Mouse (Mus musculus): Measurements from ENCODE around the gene Bcas2. TPM values are rescaled to one million over a fixed set of nuclear protein-coding genes. Genes with fewer than 3 reads are reported as not detected.

Gene Bcas2
- polyA plus RNA-seq, 1 experiment from 2014 or later, result 195 TPM

DNA sequence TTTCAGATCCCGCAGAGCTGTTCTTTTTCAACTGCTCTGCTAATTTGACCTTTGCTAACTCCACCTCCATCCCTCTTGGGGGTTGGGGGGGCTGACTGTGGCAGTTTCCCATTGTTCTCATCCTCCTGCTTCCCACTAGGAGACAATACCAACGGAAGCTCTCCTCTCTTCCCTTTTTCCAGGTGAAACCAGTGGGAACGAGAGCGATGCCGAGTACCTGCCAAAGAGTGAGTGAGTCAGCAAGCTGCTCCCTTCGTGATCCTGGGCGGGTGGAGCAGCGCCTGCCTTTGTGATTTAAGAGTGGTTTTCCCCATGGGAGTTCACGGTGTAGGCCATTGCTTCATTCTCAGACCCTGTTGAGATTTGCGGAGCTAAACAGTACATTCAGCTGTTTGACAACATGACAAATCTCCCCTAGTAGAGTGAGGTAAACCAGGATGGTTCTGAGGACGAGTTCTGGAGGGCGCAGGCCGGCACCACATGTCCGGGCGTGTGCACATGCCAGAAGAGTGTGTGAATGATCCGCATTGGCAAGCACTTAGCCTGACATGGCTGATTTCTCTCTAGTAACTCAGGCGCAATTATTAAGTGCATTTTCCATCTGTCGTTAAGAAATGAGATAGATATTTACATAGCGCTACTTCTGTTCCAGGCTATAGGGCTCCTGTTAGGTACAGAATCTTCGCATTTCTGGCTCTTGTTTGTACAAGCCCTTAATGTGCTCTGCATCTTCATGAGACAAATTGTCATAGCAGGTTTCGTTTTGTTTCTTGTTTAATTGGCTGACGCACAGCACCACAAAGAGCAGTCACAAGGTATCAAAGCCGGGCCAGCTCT, 24.9 kb upstream of the Bcas2 start:
- Histone ChIP-seq H3K4me3 (ENCODE audit: low read length) (no peak overlapping the region), H3K36me3 (ENCODE audit: control insufficient read depth, insufficient read depth, low read length) (no peaks in the 10 kb centered on the region), H3K27me3 (ENCODE audit: control insufficient read depth, insufficient read depth, low read length) (no peaks in the 10 kb centered on the region), H3K4me2 (replicated peaks; ENCODE audit: low read depth, low read length) (no peak overlapping the region), H3K27ac (ENCODE audit: low read depth, low read length) (no peak overlapping the region), H3K9ac (ENCODE audit: low read depth, low read length) (no peak overlapping the region), H3K9me3 (ENCODE audit: control insufficient read depth, low read length) (no peaks in the 10 kb centered on the region), H3K4me1 (ENCODE audit: control insufficient read depth, insufficient read depth, low read length) (no peaks in the 10 kb centered on the region)
- 72% methylated on average over 23 of the region's 23 CpGs for WGBS
- no peak for ATAC-seq (ENCODE audit: low FRiP score, low TSS enrichment)

DNA sequence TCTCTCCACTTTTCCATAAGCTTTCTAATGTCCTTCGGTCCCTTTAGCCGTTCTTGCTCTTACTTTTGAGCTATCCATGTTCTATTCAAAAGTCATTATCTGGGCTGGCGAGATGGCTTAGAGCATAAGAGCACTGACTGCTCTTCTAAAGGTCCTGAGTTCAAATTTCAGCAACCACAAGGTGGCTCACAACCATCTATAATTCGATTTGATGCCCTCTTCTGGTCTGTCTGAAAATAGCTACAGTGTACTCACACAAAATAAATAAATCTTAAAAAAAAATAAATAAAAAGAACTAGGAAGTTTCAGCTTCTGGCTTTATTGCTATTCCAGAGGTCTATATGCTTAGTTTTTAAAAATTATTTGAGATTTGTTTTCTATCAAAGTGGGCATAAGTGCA, 23.7 kb upstream of the Bcas2 start:
- Histone ChIP-seq H3K27me3 (ENCODE audit: control insufficient read depth, insufficient read depth, low read length) (no peaks in the 10 kb centered on the region), H3K9ac (ENCODE audit: low read depth, low read length) (no peak overlapping the region), H3K9me3 (ENCODE audit: control insufficient read depth, low read length) (no peaks in the 10 kb centered on the region), H3K27ac (ENCODE audit: low read depth, low read length) (no peak overlapping the region), H3K4me1 (ENCODE audit: control insufficient read depth, insufficient read depth, low read length) (no peaks in the 10 kb centered on the region), H3K36me3 (ENCODE audit: control insufficient read depth, insufficient read depth, low read length) (no peaks in the 10 kb centered on the region), H3K4me3 (ENCODE audit: low read length) (no peak overlapping the region), H3K4me2 (replicated peaks; ENCODE audit: low read depth, low read length) (no peak overlapping the region)
- no peak for ATAC-seq (ENCODE audit: low FRiP score, low TSS enrichment)
- WGBS, result 85% methylated on average over 4 of the region's 4 CpGs

DNA sequence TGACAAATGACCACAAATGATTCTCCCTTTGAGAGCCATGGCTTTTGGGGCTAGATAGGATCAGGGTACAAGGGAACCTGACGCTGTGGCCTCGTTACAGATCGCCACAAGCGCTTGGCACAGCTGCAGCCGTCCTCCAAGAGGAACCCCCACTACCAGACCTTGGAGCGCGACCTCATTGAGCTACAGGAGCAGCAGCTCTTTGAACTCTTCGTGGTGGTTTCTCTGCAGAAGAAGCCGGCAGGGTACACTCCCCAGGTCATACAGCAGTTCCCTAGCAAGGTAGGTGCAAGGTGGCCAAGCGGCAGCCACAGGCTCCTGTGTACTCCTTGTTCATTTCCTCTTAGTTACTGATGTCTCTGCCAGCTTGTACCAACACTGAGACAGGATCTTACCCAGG, 22.5 kb upstream of the Bcas2 start:
- no peak for ATAC-seq (ENCODE audit: low FRiP score, low TSS enrichment)
- WGBS, result 82% methylated on average over 10 of the region's 10 CpGs
- Histone ChIP-seq H3K9me3 (ENCODE audit: control insufficient read depth, low read length) (no peaks in the 10 kb centered on the region), H3K27me3 (ENCODE audit: control insufficient read depth, insufficient read depth, low read length) (no peaks in the 10 kb centered on the region), H3K9ac (ENCODE audit: low read depth, low read length) (no peak overlapping the region), H3K27ac (ENCODE audit: low read depth, low read length) (no peak overlapping the region), H3K4me3 (ENCODE audit: low read length) (no peak overlapping the region), H3K4me2 (replicated peaks; ENCODE audit: low read depth, low read length) (no peak overlapping the region), H3K4me1 (ENCODE audit: control insufficient read depth, insufficient read depth, low read length) (no peaks in the 10 kb centered on the region), H3K36me3 (ENCODE audit: control insufficient read depth, insufficient read depth, low read length) (no peaks in the 10 kb centered on the region)

DNA sequence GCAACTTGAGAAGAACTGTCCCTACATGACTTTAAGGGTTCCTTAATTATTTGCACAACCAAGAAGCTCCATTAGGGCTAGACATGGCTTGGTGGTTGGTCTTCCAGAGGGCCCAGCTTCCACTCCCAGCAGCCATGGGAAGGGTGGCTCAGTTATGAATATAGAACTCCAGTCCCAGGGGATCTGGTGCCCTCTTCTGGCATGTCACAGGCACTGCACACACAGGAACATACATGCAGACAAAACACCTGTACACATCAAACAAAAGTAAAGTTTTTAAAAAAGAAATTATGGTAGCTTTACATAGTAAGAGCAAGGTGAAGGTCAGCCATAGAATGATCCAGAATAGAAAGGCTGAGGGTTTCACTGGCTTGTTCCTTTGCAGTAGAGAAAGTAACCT, 17.7 kb upstream of the Bcas2 start:
- no peak overlapping the region for H3K9ac ChIP-seq (ENCODE audit: low read depth, low read length)
- H3K4me2 ChIP-seq (replicated peaks; ENCODE audit: low read depth, low read length), result no peak overlapping the region
- no peaks in the 10 kb centered on the region for H3K9me3 ChIP-seq (ENCODE audit: control insufficient read depth, low read length)
- H3K36me3 ChIP-seq (ENCODE audit: control insufficient read depth, insufficient read depth, low read length), result no peaks in the 10 kb centered on the region
- H3K4me3 ChIP-seq (ENCODE audit: low read length), result no peak overlapping the region
- H3K27me3 ChIP-seq (ENCODE audit: control insufficient read depth, insufficient read depth, low read length), result no peaks in the 10 kb centered on the region
- ATAC-seq (ENCODE audit: low FRiP score, low TSS enrichment), result no peak
- H3K4me1 ChIP-seq (ENCODE audit: control insufficient read depth, insufficient read depth, low read length), result no peaks in the 10 kb centered on the region
- no peak overlapping the region for H3K27ac ChIP-seq (ENCODE audit: low read depth, low read length)

DNA sequence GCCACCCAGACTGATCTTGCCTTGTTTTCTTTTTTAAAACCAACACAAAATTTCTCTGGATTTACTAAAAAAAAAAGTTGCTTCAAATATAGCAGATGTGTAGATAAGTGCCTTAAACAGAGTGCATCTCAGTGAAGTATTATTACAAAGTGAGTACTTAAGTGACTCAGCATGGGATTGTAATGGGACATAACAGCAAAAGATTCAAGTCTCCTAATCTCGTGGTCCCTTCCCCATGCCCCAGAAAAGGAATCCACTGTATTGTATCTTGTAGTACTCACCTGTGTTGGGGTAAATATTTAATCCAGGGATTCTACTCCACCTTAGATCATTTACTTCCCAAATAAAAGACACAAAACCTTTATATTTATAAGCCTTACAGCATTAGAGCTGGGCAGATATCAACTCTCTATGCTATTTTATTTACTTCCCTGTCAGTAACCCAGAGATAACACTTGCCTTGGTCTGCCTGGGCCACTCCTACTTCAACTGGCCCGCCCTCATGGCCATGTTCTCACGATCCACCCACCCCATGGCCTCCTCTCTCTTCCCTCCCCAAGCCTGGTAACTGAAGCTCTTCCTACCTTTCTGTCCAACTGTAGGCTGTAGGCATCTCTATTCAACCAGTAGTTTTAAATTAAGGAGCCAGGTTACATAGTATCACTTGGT, 12.1 kb upstream of the Bcas2 start:
- H3K4me3 ChIP-seq (ENCODE audit: low read length), result no peak overlapping the region
- H3K9ac ChIP-seq (ENCODE audit: low read depth, low read length), result no peak overlapping the region
- no peak overlapping the region for H3K27ac ChIP-seq (ENCODE audit: low read depth, low read length)
- no peaks in the 10 kb centered on the region for H3K27me3 ChIP-seq (ENCODE audit: control insufficient read depth, insufficient read depth, low read length)
- WGBS, result 50% methylated on average over 3 of the region's 3 CpGs
- H3K9me3 ChIP-seq (ENCODE audit: control insufficient read depth, low read length), result no peaks in the 10 kb centered on the region
- no peaks in the 10 kb centered on the region for H3K4me1 ChIP-seq (ENCODE audit: control insufficient read depth, insufficient read depth, low read length)
- H3K36me3 ChIP-seq (ENCODE audit: control insufficient read depth, insufficient read depth, low read length), result no peaks in the 10 kb centered on the region
- H3K4me2 ChIP-seq (replicated peaks; ENCODE audit: low read depth, low read length), result no peak overlapping the region
- ATAC-seq (ENCODE audit: low FRiP score, low TSS enrichment), result no peak

DNA sequence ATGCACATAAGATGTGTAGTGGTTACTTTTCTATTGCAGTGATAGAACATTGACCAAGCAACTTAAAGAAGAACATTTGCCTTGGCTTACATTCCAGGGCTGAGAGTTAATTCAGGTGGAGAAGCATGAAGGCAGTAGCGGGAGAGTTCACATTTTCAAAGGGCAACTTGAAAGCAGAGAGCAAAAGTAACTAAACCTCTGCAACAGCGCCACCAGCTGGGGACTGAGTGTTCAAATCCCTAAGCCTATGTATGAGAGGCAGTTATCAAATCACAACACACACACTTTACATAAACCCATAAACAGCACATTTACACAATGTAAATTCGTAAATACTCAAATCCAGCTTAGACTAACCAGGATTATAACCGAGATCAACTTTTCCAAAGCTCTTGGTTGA, 1.7 kb upstream of the Bcas2 start:
- no peak overlapping the region for H3K9ac ChIP-seq (ENCODE audit: low read depth, low read length)
- ATAC-seq (ENCODE audit: low FRiP score, low TSS enrichment), result no peak
- H3K27ac ChIP-seq (ENCODE audit: low read depth, low read length), result no peak overlapping the region
- H3K4me3 ChIP-seq (ENCODE audit: low read length), result no peak overlapping the region
- H3K36me3 ChIP-seq (ENCODE audit: control insufficient read depth, insufficient read depth, low read length), result peaks cover 16% of the 10 kb centered on the region
- no peak overlapping the region for H3K4me2 ChIP-seq (replicated peaks; ENCODE audit: low read depth, low read length)
- no peaks in the 10 kb centered on the region for H3K9me3 ChIP-seq (ENCODE audit: control insufficient read depth, low read length)
- H3K27me3 ChIP-seq (ENCODE audit: control insufficient read depth, insufficient read depth, low read length), result no peaks in the 10 kb centered on the region
- 18% methylated on average over 4 of the region's 4 CpGs for WGBS
- H3K4me1 ChIP-seq (ENCODE audit: control insufficient read depth, insufficient read depth, low read length), result peaks cover 15% of the 10 kb centered on the region

DNA sequence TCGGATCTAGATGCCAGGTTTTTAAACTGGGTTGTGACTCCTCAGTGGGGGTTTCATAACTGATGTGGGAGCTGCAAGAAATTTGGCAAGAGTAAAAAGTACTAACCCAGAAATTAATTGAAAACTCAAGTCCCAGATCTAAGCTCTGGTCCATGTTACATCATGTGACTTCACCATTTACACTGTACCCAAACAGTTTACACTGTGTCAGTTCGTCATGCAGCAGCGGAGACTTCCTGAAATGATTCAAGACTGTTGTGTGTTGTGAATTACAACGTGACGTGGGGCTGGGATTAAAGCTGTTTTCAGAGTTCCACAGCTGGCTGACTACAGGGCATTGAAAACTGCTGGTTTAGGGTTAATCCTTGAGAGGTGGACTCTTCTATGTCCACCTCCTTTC, 1.2 kb downstream of the Bcas2 start:
- peak overlapping the region; percentile 75 for H3K4me3 ChIP-seq (ENCODE audit: low read length)
- 45% methylated on average over 5 of the region's 5 CpGs for WGBS
- no peaks in the 10 kb centered on the region for H3K9me3 ChIP-seq (ENCODE audit: control insufficient read depth, low read length)
- H3K27me3 ChIP-seq (ENCODE audit: control insufficient read depth, insufficient read depth, low read length), result no peaks in the 10 kb centered on the region
- peaks cover 42% of the 10 kb centered on the region for H3K36me3 ChIP-seq (ENCODE audit: control insufficient read depth, insufficient read depth, low read length)
- H3K27ac ChIP-seq (ENCODE audit: low read depth, low read length), result no peak overlapping the region
- peaks cover 15% of the 10 kb centered on the region for H3K4me1 ChIP-seq (ENCODE audit: control insufficient read depth, insufficient read depth, low read length)
- H3K4me2 ChIP-seq (replicated peaks; ENCODE audit: low read depth, low read length), result peak overlapping the region; percentile 81
- no peak for ATAC-seq (ENCODE audit: low FRiP score, low TSS enrichment)
- peak overlapping the region; percentile 77 for H3K9ac ChIP-seq (ENCODE audit: low read depth, low read length)

DNA sequence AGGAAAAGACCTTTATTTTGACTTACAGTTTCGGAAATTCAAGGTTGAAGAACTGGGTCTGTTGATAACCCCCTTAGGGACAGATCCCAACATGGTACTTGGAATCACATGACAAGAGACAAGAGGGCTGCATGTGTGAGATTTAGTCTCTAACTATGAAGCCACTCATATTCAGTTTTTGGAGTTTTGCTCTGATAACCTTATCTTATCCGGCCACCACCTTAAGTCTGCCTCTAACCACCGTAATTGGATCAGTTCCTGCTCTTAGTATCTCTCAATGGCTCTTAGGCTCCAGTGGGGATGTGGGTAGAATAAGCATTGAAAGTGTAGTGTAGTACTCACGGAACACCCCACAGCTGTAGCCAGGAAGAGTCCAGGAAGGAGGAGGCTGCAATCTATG, 5.3 kb downstream of the Bcas2 start:
- Histone ChIP-seq H3K4me3 (ENCODE audit: low read length) (no peak overlapping the region), H3K9me3 (ENCODE audit: control insufficient read depth, low read length) (no peaks in the 10 kb centered on the region), H3K27me3 (ENCODE audit: control insufficient read depth, insufficient read depth, low read length) (no peaks in the 10 kb centered on the region), H3K4me1 (ENCODE audit: control insufficient read depth, insufficient read depth, low read length) (peaks cover 10% of the 10 kb centered on the region), H3K27ac (ENCODE audit: low read depth, low read length) (no peak overlapping the region), H3K4me2 (replicated peaks; ENCODE audit: low read depth, low read length) (no peak overlapping the region), H3K36me3 (ENCODE audit: control insufficient read depth, insufficient read depth, low read length) (peaks cover 61% of the 10 kb centered on the region), H3K9ac (ENCODE audit: low read depth, low read length) (no peak overlapping the region)
- 93% methylated on average over 4 of the region's 4 CpGs for WGBS
- no peak for ATAC-seq (ENCODE audit: low FRiP score, low TSS enrichment)

DNA sequence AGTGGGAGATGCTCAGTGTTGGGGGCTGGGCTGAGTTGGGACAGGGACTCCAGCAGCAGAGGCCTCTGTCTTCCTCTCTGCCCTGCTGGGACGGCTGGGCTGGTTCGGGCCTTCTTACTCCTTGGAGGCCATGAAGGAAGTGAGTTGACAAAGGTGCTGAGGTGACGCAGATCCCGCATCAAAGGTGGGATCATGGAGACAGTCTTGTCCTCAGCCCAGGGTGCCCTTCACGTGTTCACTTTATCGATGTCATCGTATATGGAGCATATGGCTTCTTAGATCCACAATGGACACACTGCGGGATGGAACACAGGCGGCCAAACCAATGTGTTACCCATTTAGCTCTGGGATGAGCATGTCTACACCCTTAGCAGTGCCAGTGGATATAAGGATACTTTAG, 8.1 kb downstream of the Bcas2 start:
- Histone ChIP-seq H3K4me3 (ENCODE audit: low read length) (no peak overlapping the region), H3K4me1 (ENCODE audit: control insufficient read depth, insufficient read depth, low read length) (no peaks in the 10 kb centered on the region), H3K9me3 (ENCODE audit: control insufficient read depth, low read length) (no peaks in the 10 kb centered on the region), H3K27ac (ENCODE audit: low read depth, low read length) (no peak overlapping the region), H3K9ac (ENCODE audit: low read depth, low read length) (no peak overlapping the region), H3K27me3 (ENCODE audit: control insufficient read depth, insufficient read depth, low read length) (no peaks in the 10 kb centered on the region), H3K36me3 (ENCODE audit: control insufficient read depth, insufficient read depth, low read length) (peaks cover 48% of the 10 kb centered on the region), H3K4me2 (replicated peaks; ENCODE audit: low read depth, low read length) (no peak overlapping the region)
- 91% methylated on average over 9 of the region's 9 CpGs for WGBS
- no peak; the same call in 1 of the 2 replicates for ATAC-seq (ENCODE audit: low FRiP score, low TSS enrichment)
